Mouse (Mus musculus): Measurements from ENCODE around the gene Arnt2.

GRCm38 (mm10) chr7:84408282-84408681, 1.7 kb downstream of the Arnt2 start:
- TF ChIP-seq CTCF (IDR thresholded peaks at IDR 0.05; ENCODE audit: insufficient read depth, low read depth, low read length) = no peak
- TF ChIP-seq POLR2A (IDR thresholded peaks at IDR 0.05; ENCODE audit: insufficient read depth, low read depth, low read length) = no peak

All from olfactory bulb, adult 2 months (tissue).